ENCODE assay signal across 12 mouse cellular contexts in genomic region chr10:54532581-54532980, GRCm38 (mm10).
"Had no signal": no experiment of that assay in that cellular context is flagged by ENCODE, and none has a peak within 500 bp of the region (broad histone marks: within the 10 kb centered on the region; RNA-seq: fewer than 3 reads in every experiment).

No protein-coding gene starts in this region.

- DNase-seq: gastrocnemius, adult 2 months; gastrocnemius, postnatal 10 days; gastrocnemius, postnatal 25 days; heart, postnatal 4 days; kidney, adult 18-20 months; kidney, adult 8-10 months; kidney, postnatal 10 days; kidney, postnatal 25 days; kidney, postnatal 4 days; liver; liver, embryonic 13.5 days; liver, postnatal 0 days had no signal
